Mouse (Mus musculus) testis, adult 2 months (tissue): ENCODE measurements around the gene 2810021J22Rik.

Experiments
- CTCF ChIP-seq: fragments of 200-500 bp; IDR thresholded peaks from 2 replicates; pipeline ENCODE4 v1.5.1; 2012; ENCODE audit warnings: low read depth, mild to moderate bottlenecking, inconsistent platforms, low read length, moderate library complexity; ENCODE audit not compliant: control insufficient read depth, insufficient read depth, insufficient replicate concordance
- POLR2A ChIP-seq: fragments of 200-500 bp; IDR thresholded peaks from 2 replicates; pipeline ENCODE4 v1.6.1; 2012; ENCODE audit warnings: low read depth, mild to moderate bottlenecking, inconsistent platforms, low read length, moderate library complexity; ENCODE audit not compliant: control insufficient read depth

- no peak for TF ChIP-seq POLR2A
- TF ChIP-seq CTCF = no peak
Measured at GRCm38 (mm10) chr11:58829764-58830163, 37.3 kb upstream of the 2810021J22Rik start.
